Mouse (Mus musculus) common myeloid progenitor, adult 5-6 weeks (primary cell): ENCODE results near the gene Adamts4. TPM values are rescaled to one million over a fixed set of nuclear protein-coding genes. Genes with fewer than 3 reads are reported as not detected.

Experiments
- ATAC-seq: replicated peaks from 2 replicates; pipeline ENCODE4 v1.8.0; 2016; ENCODE audit warnings: low read depth, mild to moderate bottlenecking, moderate TSS enrichment, inconsistent platforms; ENCODE audit not compliant: poor library complexity, severe bottlenecking
- total RNA-seq: library from RNA; stranded (forward); fragments of 200-1000, 187-1606 nt; gene quantifications from 2 replicates; pipeline ENCODE4 v1.2.3, GENCODE M21; 2017

Adamts4 gene
- total RNA-seq, 1 experiment from 2014 or later, result not detected

DNA sequence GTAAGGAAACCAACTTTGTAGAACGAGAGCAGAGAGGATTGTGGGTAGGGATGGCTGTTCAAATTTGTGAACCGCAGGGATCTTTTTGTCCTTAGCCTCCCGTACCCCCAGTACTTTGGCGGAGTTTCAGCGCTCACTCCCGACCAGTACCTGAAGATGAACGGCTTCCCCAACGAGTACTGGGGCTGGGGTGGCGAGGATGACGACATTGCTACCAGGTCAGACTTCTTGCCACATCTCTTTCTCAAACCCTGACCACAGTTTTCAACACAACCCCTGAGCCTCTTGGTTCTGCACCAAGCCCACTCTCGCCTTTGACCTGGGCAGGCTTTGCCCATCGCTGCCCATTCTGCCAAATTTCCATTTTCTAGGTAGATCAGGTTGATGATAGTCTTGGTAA lies 23.9 kb downstream of the Adamts4 start:
- ATAC-seq, result no peak

- ATAC-seq, result no peak
Observed at GRCm38 (mm10) chr1:171275144-171275734, 25.0 kb downstream of the Adamts4 start.

DNA sequence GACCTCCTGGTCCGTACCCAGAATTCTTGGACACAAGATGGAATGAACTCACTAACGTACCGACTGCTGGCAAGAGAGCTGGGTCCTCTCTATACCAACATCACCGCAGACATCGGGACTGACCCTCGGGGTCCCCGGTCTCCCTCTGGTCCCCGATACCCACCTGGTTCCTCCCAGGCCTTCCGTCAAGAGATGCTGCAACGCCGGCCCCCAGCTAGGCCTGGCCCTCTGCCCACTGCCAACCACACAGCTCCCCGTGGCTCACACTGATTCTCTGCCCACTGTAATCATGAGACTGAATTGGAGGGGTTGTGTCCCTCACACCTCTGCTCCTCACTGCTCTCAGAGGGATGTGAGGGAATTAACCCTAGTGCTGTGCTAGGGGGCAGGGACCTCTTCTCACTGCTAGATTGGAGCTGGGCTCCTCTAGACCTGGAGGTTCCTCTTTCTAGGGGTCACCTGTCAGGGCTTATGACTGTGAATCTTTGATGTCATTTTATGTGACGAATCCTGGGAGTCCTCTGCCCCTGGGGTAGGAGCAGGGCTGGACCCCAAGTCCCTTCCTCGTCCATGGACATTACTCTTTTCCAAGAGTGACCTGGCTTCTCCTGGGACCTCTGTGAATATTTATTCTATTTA lies 26.0 kb downstream of the Adamts4 start:
- no peak for ATAC-seq

DNA sequence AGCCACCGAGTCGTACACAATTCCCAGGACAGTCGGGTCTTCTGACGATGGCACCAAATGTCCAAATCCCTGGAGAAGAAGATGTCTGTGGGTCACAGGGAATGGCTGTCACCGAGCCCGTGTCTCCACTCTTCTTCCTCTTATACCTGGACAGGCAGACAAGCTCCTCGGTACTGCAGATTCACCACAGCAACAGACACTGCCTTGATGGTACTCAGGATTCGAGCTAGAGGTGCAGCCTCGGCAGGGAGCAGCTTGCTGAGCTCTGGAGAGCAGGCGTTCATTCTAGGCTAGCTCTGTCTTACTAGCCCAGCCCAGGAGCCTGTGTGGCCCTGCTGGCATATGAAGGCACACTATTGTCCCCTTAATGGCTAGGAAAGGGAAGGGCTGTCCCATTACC lies 27.5 kb downstream of the Adamts4 start:
- ATAC-seq, result no peak

DNA sequence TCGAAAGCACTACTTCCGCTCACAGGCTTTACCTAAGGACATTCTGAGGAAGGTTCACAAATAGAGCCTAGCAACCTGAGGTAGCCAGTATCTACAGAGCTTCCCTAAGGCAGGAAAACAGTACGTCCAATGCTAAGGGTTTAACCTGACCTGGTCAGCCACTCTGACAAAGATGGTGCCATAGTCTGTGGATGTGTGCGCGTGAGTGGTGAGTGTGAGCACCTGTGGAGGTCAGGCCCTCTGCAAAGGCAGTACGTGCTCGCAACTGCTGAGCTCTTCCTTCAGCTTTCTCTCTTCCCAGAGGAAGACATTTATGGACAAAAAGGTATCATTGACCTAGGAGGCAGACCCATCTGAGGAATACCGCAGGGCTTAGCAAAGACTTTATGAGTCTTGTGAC lies 28.2 kb downstream of the Adamts4 start:
- no peak for ATAC-seq

- ATAC-seq, result no peak
Observed at GRCm38 (mm10) chr1:171279012-171279705, 28.9 kb downstream of the Adamts4 start.

GRCm38 (mm10) chr1:171279721-171280120 lies 29.5 kb downstream of the Adamts4 start:
- no peak for ATAC-seq

DNA sequence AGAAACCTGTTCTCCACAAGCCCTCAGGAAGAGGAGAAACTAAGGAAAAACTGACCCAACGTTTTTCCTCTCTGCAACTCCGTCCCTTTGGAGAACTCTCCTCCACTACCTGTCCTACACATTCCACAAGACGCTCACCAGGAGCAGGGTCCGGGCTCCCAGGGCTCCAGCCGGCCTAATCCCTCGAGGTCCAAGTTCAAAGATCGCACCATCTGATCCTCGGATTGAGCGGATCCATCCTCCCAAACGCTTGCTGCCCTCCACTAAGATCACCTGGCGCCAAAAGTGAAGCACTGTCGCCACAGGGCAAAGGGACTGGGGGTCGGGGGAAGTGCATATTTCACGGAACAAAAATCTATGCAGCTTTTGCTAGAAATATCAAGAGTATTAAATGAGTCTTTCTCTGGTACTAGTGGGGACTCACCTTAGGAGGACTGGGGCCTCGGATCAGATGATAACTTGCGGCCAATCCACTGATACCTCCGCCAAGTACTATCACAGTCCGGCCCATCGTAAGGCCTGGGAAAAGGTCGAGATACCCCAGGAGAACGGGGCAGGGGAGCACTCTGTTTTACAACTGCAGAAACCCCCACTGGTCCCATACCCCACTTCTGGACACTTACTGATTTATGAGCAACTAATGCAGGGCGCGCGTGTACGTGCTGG lies 30.2 kb downstream of the Adamts4 start:
- ATAC-seq, result no peak

DNA sequence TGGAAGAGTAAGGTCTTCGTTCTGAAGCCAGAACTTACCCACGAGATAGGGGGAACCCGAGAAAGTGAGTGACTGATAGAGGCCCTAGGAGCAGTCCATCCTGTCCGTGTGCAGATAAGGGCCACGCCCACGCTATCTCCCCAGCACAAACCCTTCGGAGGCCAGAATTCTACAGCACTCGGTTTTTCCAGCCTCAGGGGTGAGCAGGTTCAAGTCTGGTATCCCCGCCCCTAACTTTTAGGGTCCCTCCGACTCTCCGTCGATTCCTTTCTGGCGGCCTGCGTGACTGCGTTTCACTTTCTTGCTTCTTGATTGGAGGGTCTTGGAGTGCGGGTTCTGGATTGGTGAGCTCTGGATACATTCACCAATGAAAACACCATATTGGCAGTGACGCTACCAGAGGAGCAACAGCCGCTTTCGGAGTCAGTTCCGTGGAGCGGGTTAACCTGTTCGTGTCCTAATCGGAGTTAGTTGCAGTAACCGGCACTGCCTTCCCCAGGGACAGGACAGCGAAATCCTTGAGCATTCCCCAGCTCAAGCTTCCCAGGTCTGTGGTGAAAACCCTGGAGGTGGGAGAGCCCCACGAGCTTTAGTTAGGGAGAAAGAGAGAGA lies 30.8 kb downstream of the Adamts4 start, which contains the start of gene Ppox:
Gene Ppox (minus strand): TSS at position 271 of the 612 bp plus-strand sequence.
- ATAC-seq, result peak; percentile 89

GRCm38 (mm10) chr1:171281528-171281923 lies 31.3 kb downstream of the Adamts4 start:
- peak; percentile 50 for ATAC-seq

GRCm38 (mm10) chr1:171282086-171282805 lies 32.0 kb downstream of the Adamts4 start:
- no peak for ATAC-seq

DNA sequence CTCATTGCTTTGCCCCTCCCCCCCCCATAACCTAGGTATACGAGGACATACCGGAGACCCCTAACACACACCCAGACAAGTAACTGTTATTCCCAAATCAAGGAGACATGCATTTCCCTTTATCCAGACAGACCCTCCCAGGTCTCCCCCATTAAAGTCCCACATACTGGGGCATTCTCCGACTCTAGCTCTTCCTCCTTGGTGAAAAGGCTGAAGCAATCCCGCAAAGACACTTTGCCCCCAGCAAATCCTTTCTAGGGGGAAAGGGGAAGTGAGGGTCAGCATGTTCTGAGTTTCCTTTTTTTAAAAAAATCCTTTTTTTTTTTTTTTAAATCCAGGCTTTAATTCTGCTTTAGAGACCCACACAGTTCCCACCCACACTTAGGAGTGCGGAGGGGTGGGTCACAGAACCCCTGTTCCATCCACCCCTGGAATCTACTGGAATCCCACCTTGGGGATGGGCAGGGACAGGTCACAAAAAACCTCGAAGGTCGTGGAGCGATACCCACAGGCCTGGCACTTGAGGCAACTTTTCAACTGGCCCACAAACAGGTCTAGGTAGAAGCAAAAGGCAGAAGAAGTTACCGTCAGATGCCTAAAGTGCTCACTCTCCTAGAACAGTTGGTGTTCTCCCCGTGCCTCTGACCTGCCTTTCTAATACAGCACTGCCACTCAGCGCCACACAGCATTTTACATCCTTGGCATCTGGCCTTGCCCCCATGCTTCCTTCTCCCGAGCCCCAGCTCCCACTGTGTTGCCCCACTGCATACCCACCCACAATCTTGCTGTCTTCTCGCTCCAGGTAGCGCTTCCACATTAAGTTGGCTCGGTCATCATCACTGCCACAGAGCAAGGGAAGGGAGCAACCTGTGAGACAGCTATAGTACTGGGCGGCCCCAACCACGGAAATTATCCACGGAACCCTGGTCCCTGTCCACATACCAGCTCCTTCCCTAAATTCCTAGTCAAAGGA lies 33.3 kb downstream of the Adamts4 start:
- no peak for ATAC-seq

DNA sequence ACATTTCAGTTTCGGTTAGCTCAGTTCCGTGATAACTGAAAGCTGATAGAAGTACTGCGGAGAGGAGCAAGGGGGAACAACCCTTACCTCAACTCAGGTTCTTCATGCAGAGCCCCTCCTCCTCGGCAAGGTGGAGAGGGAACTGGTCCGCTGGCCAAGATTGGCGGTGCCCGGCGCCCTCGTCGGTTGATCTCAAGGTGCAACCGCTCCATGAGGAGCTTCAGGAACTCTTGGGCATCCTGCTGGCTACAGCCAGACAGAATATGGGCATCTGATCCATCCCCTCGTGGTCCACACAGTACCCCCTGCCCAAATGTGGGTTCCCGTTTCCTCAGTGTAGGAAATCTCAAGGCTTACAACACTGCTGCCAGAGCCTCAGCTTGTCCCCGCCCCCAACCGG lies 34.3 kb downstream of the Adamts4 start:
- no peak for ATAC-seq

DNA sequence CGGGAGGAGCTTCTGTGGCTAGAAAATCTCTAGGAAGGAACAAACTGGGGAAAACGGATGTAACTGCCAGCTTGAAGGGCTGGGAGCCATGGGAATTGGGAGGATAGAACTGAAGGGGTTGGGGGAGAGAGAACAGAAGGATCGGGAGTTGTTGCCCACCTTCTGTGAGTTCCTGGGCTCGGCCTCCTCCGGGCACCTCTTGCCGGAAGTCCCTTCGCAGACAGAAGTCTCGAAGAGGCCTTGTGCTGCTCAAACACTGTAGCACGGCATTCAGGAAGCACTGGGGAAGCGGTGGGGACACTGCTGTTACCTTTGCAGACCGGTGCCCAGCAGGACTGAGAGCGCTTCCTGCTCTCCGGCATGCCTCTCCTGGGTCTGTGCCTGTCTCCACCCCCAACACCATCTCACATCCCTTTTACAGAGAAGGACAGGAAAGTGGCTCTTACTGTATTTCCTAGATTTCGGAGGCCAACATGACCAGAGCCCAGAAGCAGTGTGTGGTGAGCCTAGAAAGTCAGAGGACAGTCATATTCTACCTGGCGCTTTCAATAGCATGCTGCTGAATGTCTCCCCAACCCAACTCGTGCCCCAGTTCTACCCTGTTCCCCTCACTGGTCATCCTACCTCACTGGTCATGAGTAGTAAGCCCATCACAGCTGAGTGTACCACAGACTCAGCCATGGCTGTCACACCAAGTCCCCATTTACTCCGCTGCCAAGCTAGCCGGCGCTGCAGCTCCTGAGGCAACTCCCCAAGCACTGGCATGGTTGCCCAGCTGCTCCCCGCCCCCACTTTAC lies 35.1 kb downstream of the Adamts4 start:
- ATAC-seq, result no peak

DNA sequence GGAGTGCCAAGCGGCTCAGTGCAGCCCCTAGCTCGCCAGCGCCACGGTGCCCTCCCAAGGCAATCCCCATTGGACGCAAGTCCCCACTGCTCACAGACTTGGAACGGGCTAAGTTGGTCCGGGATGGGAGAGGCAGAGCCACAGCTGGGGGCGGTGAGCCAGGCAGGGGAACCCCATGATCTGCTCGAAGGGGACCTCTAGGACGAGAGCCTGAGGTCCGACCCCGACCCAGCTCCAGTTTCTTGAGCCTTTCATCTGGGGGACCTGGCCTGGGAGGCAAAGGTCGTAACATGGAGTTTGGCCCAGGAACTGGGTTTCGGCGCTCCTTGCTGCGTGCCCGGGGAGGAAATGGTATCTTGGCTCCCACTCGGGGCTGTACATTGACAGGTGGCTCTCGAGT lies 36.3 kb downstream of the Adamts4 start:
- ATAC-seq, result no peak

GRCm38 (mm10) chr1:171287136-171288081 lies 37.2 kb downstream of the Adamts4 start, which contains the start of gene Usp21:
TSS of gene Usp21 (minus strand) at chr1:171287991.
- peak; percentile 97 for ATAC-seq

DNA sequence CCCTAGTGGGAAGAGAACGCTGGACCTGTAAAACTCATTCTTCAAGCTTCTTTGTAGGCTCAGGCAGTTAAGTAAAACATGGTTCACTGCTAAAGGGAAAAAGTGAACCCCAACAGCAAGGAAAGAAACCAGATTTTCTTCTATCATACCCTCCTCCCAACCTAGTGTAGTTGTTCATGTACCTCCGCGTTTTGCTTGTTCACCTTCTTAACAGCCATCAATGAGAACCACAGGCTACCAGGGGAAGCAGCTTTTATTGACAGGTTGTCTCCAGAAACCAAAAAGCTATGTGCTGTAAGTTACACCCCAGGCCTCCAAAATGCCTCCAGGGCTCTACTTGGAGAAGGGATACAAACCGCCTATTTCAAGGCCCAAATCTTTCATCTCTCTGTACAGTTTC lies 38.1 kb downstream of the Adamts4 start:
- no peak for ATAC-seq
